Mouse (Mus musculus): Measurements from ENCODE around the gene Spag7.

DNA sequence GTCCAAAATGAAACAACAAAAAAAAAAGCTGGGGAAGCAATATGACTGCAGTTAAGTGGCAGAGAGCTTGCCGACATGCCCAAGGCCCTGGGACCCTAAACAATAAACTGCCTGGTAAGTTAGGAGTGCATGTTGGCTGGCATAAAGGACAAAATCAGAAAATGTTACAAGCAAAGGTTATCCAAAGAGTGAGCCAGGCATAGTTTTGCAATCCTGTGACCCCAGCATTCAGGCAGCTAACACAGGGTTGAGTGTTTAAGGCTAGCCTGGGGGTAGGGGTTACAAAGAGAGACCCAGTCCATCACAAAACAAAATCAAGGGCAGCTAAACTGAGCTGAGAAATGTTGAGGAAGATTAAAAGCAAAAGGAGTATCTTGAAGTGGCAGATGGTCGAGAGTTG lies 29.8 kb upstream of the Spag7 start:
- TF ChIP-seq POLR2A (IDR thresholded peaks at IDR 0.05; ENCODE audit: control insufficient read depth, extremely low read depth, insufficient read depth, low read length, poor library complexity): no peak
- TF ChIP-seq CTCF (IDR thresholded peaks at IDR 0.05; ENCODE audit: borderline replicate concordance, control insufficient read depth, extremely low read depth, insufficient read depth, low read length, poor library complexity): no peak

All from thymus, adult 2 months (tissue).